Mouse (Mus musculus) midbrain, postnatal 0 days (tissue): ENCODE measurements at regions not wholly inside any gene's neighbourhood (a gene's known extent, or its start where the extent isn't known, plus 50 kb on each side); places are given as distances from the start of the nearest gene placed in this dataset.

ENCODE experiments used
- ATAC-seq: fragments of 200-750 bp; cut with Nextera tagmentation; 2 replicates; pipeline ENCODE4 v1.8.0; 2017; ENCODE audit warnings: moderate number of reproducible peaks, mild to moderate bottlenecking, moderate TSS enrichment, moderate library complexity; ENCODE audit not compliant: low FRiP score
- DNase-seq: peaks from one replicate; pipeline ENCODE4 v3.0.0-alpha.2; 2015; ENCODE audit warnings: low spot score
- H3K27ac ChIP-seq: fragments of 300-500 bp; sonication (generic); 2 replicates; pipeline ENCODE4 v1.5.1; 2014; ENCODE audit warnings: low read depth, mild to moderate bottlenecking, low read length, mixed read lengths
- H3K27me3 ChIP-seq: fragments of 300-500 bp; sonication (generic); 2 replicates; pipeline ENCODE4 v1.6.1; 2014; ENCODE audit warnings: low read length, control low read depth, mixed read lengths; ENCODE audit not compliant: insufficient read depth
- H3K36me3 ChIP-seq: fragments of 300-500 bp; sonication (generic); 2 replicates; pipeline ENCODE4 v1.6.1; 2014; ENCODE audit warnings: low read length, control low read depth, mixed read lengths; ENCODE audit not compliant: insufficient read depth
- H3K4me1 ChIP-seq: fragments of 300-500 bp; sonication (generic); 2 replicates; pipeline ENCODE4 v1.6.1; 2014; ENCODE audit warnings: mild to moderate bottlenecking, control low read depth, antibody characterized with exemption, low read length, mixed read lengths; ENCODE audit not compliant: insufficient read depth
- H3K4me2 ChIP-seq: fragments of 300-500 bp; sonication (generic); 2 replicates; pipeline ENCODE4 v1.6.1; 2014; ENCODE audit warnings: low read depth, mild to moderate bottlenecking, low read length, mixed read lengths; ENCODE audit not compliant: poor library complexity, severe bottlenecking
- H3K4me3 ChIP-seq: fragments of 300-500 bp; sonication (generic); 2 replicates; pipeline ENCODE4 v1.5.1; 2014; ENCODE audit warnings: low read depth, mild to moderate bottlenecking, low read length, moderate library complexity
- H3K9ac ChIP-seq: fragments of 300-500 bp; sonication (generic); replicated peaks from 2 replicates; pipeline ENCODE4 v1.6.1; 2014; ENCODE audit warnings: mild to moderate bottlenecking, low read length, moderate library complexity, mixed read lengths; ENCODE audit not compliant: poor library complexity, severe bottlenecking
- H3K9me3 ChIP-seq: fragments of 300-500 bp; sonication (generic); 2 replicates; pipeline ENCODE4 v1.6.1; 2016; ENCODE audit warnings: low read length, control low read depth
- CTCF ChIP-seq: IDR thresholded peaks from 2 replicates; pipeline ENCODE4 v1.5.1; 2016; ENCODE audit warnings: antibody characterized with exemption, mild to moderate bottlenecking
- WGBS: fragments of 180-500 bp; shearing (Covaris S2); extraction: QIAGEN DNeasy Blood & Tissue Kit; methylation state at CpG from one replicate; pipeline ENCODE4 v1.1.7; 2014; 5-methylcytosine and 5-hydroxymethylcytosine counted together

DNA sequence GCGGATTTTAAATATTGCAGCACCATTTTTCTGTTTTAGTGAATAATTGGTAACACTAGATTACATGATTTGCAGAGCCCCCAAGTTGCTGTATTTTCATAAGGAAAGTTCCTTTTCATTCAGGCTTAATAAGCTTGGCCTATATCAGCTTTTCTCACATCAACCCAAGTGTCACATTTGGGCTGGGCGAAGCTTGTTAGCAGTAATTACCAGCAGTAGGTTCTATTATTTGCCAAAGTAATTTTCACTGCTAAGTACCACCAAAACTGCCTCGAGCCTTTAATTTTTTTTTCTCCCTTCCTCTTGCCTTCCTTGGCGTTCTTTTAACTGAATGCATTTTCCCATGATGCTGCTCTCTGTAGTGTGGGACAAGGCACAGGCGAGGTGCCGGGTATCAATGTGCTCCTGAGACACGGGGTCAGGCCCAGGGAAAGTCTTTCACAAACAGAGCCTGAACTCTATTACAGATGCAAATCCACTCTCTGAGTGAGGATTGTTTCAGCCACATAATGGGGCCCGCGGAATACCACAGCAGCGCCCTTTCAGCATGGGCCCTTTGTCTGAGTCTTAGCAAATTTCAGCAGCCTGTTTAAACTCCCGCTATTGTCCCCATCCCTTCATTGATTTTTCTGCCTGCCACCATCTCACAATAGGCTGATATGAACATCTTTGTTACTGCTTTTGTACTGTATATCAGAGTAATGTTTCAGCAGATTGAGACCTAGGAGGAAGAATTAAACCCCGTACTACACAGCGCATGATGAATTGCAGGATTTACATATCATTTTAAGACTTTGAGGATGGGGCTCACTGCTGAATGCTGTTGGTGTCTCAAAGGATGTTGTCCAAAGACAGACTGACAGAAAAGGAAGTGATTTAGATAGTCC, 205.1 kb upstream of the Epha3 start:
- H3K9ac ChIP-seq, result no peak overlapping the region
- peaks cover 8% of the 10 kb centered on the region; the same call in 1 of the 2 replicates for H3K4me1 ChIP-seq
- H3K36me3 ChIP-seq, result no peaks in the 10 kb centered on the region
- H3K27ac ChIP-seq, result no peak overlapping the region
- no peak for TF ChIP-seq CTCF
- no peak overlapping the region for H3K4me3 ChIP-seq
- 17% methylated on average over 13 of the region's 13 CpGs for WGBS
- ATAC-seq (peak; percentile 77), DNase-seq (peak; percentile 34)
- H3K4me2 ChIP-seq, result peak overlapping the region; percentile 23; the same call in 1 of the 2 replicates
- H3K27me3 ChIP-seq, result no peaks in the 10 kb centered on the region
- H3K9me3 ChIP-seq, result no peaks in the 10 kb centered on the region

DNA sequence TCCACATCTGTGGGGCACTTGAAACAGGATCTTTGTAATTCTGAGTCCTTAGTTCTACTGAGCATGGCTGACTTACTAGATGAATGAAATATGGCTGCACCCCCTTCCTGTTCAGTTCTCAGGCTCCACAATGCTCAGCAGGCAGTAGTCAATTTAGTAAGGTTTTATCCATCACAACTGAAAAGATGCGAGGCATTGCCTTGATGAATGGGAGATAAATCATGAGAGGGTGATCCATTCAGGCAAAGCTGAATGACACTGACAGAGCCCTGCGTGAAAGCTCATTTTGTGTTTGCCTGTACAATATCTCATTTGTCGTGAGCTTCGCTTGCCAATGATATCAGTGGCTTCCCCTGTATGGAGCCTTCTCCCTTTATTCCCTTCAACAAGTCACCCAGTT, 198.6 kb upstream of the Epha3 start:
- Histone ChIP-seq H3K4me3 (no peak overlapping the region), H3K4me2 (no peak overlapping the region), H3K36me3 (no peaks in the 10 kb centered on the region), H3K27me3 (no peaks in the 10 kb centered on the region), H3K4me1 (no peaks in the 10 kb centered on the region), H3K9me3 (no peaks in the 10 kb centered on the region), H3K27ac (no peak overlapping the region), H3K9ac (no peak overlapping the region)
- TF ChIP-seq CTCF, result no peak
- 31% methylated on average over 4 of the region's 4 CpGs for WGBS
- no peak for ATAC-seq
- peak; percentile 39 for DNase-seq

DNA sequence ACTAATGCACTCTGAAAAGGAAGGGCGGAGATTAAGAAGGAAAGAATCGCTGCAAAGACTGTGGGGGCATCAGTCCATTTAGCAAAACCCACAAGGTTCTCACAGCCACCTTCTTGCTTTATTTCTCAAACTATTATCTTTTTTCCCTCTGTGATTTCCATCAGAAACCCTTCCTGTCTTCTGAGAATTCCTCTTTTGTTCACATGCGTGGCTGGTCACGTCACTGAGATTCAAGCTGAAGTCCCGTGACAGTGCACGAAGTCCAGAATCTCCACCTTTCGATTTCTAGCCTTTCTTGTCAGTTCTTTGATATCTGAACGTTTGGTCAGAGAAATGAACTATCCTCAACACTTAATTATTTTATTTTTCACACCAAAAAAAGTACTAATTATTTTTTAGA, 194.7 kb upstream of the Epha3 start:
- Histone ChIP-seq H3K4me3 (no peak overlapping the region), H3K27ac (no peak overlapping the region), H3K4me2 (peak overlapping the region; percentile 15; the same call in 1 of the 2 replicates), H3K4me1 (no peaks in the 10 kb centered on the region), H3K9ac (no peak overlapping the region), H3K36me3 (no peaks in the 10 kb centered on the region), H3K9me3 (no peaks in the 10 kb centered on the region), H3K27me3 (no peaks in the 10 kb centered on the region)
- ATAC-seq, result no peak
- DNase-seq, result no peak
- no peak for TF ChIP-seq CTCF
- 22% methylated on average over 8 of the region's 8 CpGs for WGBS

DNA sequence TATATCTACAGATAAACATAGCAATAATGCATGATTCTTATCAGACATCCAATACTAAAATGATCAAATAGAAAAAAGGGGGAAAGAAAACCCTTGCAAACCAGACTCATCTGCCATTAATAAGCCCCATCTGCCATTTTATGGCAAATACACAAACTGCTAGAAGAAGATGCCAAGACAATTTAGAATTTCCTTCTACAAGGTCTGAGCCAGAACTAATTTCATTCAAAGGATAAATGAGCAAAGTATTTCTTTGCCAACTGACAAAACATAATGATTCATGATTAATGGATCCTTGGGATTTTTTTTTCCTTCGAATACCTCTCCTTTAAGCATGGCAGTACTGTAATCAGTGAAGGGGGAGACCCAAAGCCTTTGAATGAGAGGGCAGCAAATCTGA, 190.4 kb upstream of the Epha3 start:
- DNase-seq (peak; percentile 30), ATAC-seq (no peak)
- Histone ChIP-seq H3K27me3 (no peaks in the 10 kb centered on the region), H3K4me3 (no peak overlapping the region), H3K4me1 (no peaks in the 10 kb centered on the region), H3K36me3 (no peaks in the 10 kb centered on the region), H3K4me2 (no peak overlapping the region), H3K9ac (no peak overlapping the region), H3K27ac (no peak overlapping the region), H3K9me3 (no peaks in the 10 kb centered on the region)
- 78% methylated on average over 1 of the region's 1 CpGs for WGBS
- no peak for TF ChIP-seq CTCF

DNA sequence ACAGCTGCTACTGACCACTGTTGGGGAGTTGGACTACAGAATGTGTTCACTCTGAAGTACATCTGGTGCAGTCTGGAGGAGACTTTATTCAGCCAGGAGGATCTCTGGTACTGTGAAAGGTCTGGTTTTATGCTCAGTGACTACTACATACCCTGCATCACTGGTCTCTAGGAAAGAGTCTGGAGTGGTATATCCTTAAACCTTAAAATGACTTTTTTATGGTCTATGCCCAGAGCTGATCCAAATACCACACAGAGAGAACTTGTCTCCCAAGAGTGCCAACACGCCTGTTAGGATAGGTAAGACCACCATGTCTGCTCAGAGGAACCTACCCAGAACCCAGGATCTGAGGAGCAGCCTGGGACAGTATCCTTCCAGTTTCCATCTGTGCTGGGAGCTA, 184.1 kb upstream of the Epha3 start:
- no peak overlapping the region for H3K4me2 ChIP-seq
- H3K4me3 ChIP-seq, result no peak overlapping the region
- no peaks in the 10 kb centered on the region for H3K4me1 ChIP-seq
- H3K36me3 ChIP-seq, result no peaks in the 10 kb centered on the region
- H3K9me3 ChIP-seq, result no peaks in the 10 kb centered on the region
- no peaks in the 10 kb centered on the region for H3K27me3 ChIP-seq
- no peak for ATAC-seq
- DNase-seq, result no peak
- WGBS, result 88% methylated on average over 1 of the region's 1 CpGs
- H3K9ac ChIP-seq, result no peak overlapping the region
- H3K27ac ChIP-seq, result no peak overlapping the region
- no peak for TF ChIP-seq CTCF

DNA sequence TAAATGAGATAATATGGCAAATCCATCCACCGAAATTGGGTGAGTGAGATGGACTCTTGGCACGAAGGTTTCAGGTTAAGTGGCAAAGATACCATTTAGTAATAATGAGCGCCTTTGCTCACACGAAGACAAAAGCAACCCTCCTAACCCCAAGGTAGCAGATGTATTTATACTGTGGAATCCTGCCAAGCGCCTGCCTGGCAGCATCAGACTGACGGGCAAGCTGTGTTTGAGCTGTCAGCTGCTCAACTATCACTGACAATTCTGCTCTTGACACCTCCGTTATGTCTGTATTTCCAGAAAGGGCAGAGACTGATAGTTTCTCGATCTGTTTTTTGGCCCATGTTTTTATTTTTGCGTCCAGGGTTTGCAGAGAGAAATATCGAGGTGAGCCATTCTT, 169.1 kb upstream of the Epha3 start:
- no peaks in the 10 kb centered on the region for H3K36me3 ChIP-seq
- no peak for TF ChIP-seq CTCF
- H3K27me3 ChIP-seq, result no peaks in the 10 kb centered on the region
- H3K9ac ChIP-seq, result no peak overlapping the region
- ATAC-seq (no peak), DNase-seq (peak; percentile 65)
- H3K9me3 ChIP-seq, result no peaks in the 10 kb centered on the region
- no peak overlapping the region for H3K27ac ChIP-seq
- no peaks in the 10 kb centered on the region for H3K4me1 ChIP-seq
- 64% methylated on average over 10 of the region's 10 CpGs for WGBS
- H3K4me3 ChIP-seq, result no peak overlapping the region
- H3K4me2 ChIP-seq, result no peak overlapping the region
